Mouse (Mus musculus) MEL (cell line): ENCODE measurements at regions not wholly inside any gene's neighbourhood (a gene's known extent, or its start where the extent isn't known, plus 50 kb on each side); places are given as distances from the start of the nearest gene placed in this dataset.

Experiments
- CTCF ChIP-seq, 3 experiments: IDR thresholded peaks in 2 of 3; conservative IDR thresholded peaks in 1 of 3; 2 replicates each; pipeline ENCODE4 v1.5.1; 2011 to 2012; ENCODE audit warnings: low read length in 3 of 3, low read depth in 2 of 3, mild to moderate bottlenecking in 2 of 3, improper control_type of control experiment in 1 of 3, inconsistent platforms in 1 of 3, mixed read lengths in 1 of 3, moderate library complexity in 1 of 3; ENCODE audit not compliant: control insufficient read depth in 1 of 3, insufficient read depth in 1 of 3, poor library complexity in 1 of 3, severe bottlenecking in 1 of 3
- E2F4 ChIP-seq: IDR thresholded peaks from 2 replicates; pipeline ENCODE4 v1.6.1; 2011; ENCODE audit warnings: low read depth, low read length, improper control_type of control experiment, borderline replicate concordance
- POLR2A ChIP-seq, 2 experiments: IDR thresholded peaks; 2 replicates each; pipeline ENCODE4 v1.6.1; 2011 to 2012; ENCODE audit warnings: low read length in 2 of 2, mild to moderate bottlenecking in 2 of 2, control low read depth in 1 of 2, improper control_type of control experiment in 1 of 2, low read depth in 1 of 2, moderate library complexity in 1 of 2; ENCODE audit not compliant: control insufficient read depth in 1 of 2, insufficient read depth in 1 of 2, poor library complexity in 1 of 2
- SIN3A ChIP-seq: IDR thresholded peaks from 2 replicates; pipeline ENCODE4 v1.6.1; 2012; ENCODE audit warnings: low read length, improper control_type of control experiment, inconsistent platforms
- TBP ChIP-seq: IDR thresholded peaks from 2 replicates; pipeline ENCODE4 v1.8.0; 2011; ENCODE audit warnings: low read depth, low read length, improper control_type of control experiment
- USF2 ChIP-seq, 2 experiments: IDR thresholded peaks; 2 replicates each; pipeline ENCODE4 v1.6.1; 2011 to 2012; ENCODE audit warnings: improper control_type of control experiment in 2 of 2, low read length in 2 of 2, borderline replicate concordance in 1 of 2, inconsistent platforms in 1 of 2, low read depth in 1 of 2, mild to moderate bottlenecking in 1 of 2; ENCODE audit not compliant: insufficient read depth in 1 of 2

GRCm38 (mm10) chr3:31494706-31495105 lies 184.5 kb upstream of the Slc7a14 start:
- TF ChIP-seq CTCF (IDR thresholded peaks at IDR 0.05 in 2 of 3, conservative IDR thresholded peaks at IDR 0.05 in 1 of 3; ENCODE audit: control insufficient read depth in 1 of 3, insufficient read depth in 1 of 3, low read depth in 2 of 3, low read length in 3 of 3, poor library complexity in 1 of 3, severe bottlenecking in 1 of 3): no peak
- TF ChIP-seq E2F4: no peak
- TF ChIP-seq USF2 (IDR thresholded peaks at IDR 0.05; ENCODE audit: borderline replicate concordance in 1 of 2, insufficient read depth in 1 of 2, low read depth in 1 of 2, low read length in 2 of 2): no peak
- TF ChIP-seq TBP: no peak
- no peak for TF ChIP-seq POLR2A (IDR thresholded peaks at IDR 0.05; ENCODE audit: control insufficient read depth in 1 of 2, insufficient read depth in 1 of 2, low read depth in 1 of 2, low read length in 2 of 2, poor library complexity in 1 of 2)
- no peak for TF ChIP-seq SIN3A
